Mouse (Mus musculus): ENCODE data around the gene Gm17949. TPM values are rescaled to one million over a fixed set of nuclear protein-coding genes. Genes with fewer than 3 reads are reported as not detected.
A peak's percentile ranks its signal among the peaks of the same experiment; 100 is the strongest.

Gene Gm17949
- polyA plus RNA-seq, 1 experiment from 2014 or later, result 0.24 TPM

DNA sequence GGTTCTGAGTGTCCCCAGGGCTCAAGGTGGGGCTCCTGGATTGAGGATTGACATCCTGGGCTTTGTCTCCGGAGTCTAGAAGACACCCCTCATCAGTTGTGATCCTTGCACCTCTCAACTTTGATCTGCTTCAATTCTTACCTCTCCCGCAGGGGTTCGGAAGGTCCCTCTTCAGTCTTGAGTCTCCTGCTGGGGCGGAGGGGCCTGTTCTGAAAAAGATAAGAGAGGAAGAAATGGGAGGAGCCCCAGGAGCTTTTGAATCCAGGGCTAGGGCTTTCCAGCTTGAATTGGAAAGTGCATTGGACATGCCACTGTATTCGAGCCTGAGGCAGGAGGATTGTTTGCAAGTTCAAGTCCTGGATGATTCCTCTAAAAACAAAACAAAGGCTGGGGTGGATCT, 55.6 kb downstream of the Gm17949 start:
- Histone ChIP-seq H3K4me1 (ENCODE audit: control insufficient read depth, insufficient read depth, low read length) (no peaks in the 10 kb centered on the region), H3K4me3 (ENCODE audit: low read length) (no peak overlapping the region), H3K36me3 (ENCODE audit: control insufficient read depth, insufficient read depth, low read length) (no peaks in the 10 kb centered on the region), H3K9me3 (ENCODE audit: control insufficient read depth, low read length) (no peaks in the 10 kb centered on the region), H3K27ac (ENCODE audit: low read depth, low read length) (no peak overlapping the region), H3K4me2 (replicated peaks; ENCODE audit: low read depth, low read length) (no peak overlapping the region), H3K27me3 (ENCODE audit: control insufficient read depth, insufficient read depth, low read length) (peaks cover 14% of the 10 kb centered on the region), H3K9ac (ENCODE audit: low read depth, low read length) (no peak overlapping the region)
- 73% methylated on average over 5 of the region's 5 CpGs for WGBS
- ATAC-seq (ENCODE audit: low FRiP score, low TSS enrichment), result no peak

DNA sequence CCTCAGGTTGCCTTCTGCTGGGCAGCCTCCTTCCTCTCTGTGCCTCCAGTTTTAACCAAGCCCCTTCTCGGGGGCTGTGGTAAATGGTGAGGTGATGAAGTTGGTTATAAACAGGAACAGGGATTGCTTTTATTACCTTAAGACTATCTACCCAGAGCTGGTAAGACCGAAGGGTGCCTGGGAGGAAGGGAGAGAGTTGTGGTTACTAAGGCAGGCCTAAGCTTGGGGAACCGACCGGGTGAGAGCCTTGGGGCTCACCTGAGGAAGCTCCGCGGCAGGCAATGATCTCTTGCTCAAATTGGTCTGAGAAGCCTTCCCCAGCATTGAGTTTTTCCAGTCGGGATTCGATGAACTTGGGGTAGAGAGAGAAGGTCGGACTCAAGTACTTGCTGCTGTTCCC, 59.0 kb downstream of the Gm17949 start:
- H3K4me1 ChIP-seq (ENCODE audit: control insufficient read depth, insufficient read depth, low read length), result no peaks in the 10 kb centered on the region
- H3K4me3 ChIP-seq (ENCODE audit: low read length), result 0 out of 2 replicates have a peak overlapping the region, but pooled peaks have one; percentile 12
- no peak overlapping the region for H3K27ac ChIP-seq (ENCODE audit: low read depth, low read length)
- H3K9me3 ChIP-seq (ENCODE audit: control insufficient read depth, low read length), result no peaks in the 10 kb centered on the region
- 9% methylated on average over 9 of the region's 9 CpGs for WGBS
- no peaks in the 10 kb centered on the region for H3K36me3 ChIP-seq (ENCODE audit: control insufficient read depth, insufficient read depth, low read length)
- ATAC-seq (ENCODE audit: low FRiP score, low TSS enrichment), result no peak
- no peaks in the 10 kb centered on the region for H3K27me3 ChIP-seq (ENCODE audit: control insufficient read depth, insufficient read depth, low read length)
- peak overlapping the region; percentile 42 for H3K4me2 ChIP-seq (replicated peaks; ENCODE audit: low read depth, low read length)
- H3K9ac ChIP-seq (ENCODE audit: low read depth, low read length), result 0 out of 2 replicates have a peak overlapping the region, but pooled peaks have one; percentile 20

DNA sequence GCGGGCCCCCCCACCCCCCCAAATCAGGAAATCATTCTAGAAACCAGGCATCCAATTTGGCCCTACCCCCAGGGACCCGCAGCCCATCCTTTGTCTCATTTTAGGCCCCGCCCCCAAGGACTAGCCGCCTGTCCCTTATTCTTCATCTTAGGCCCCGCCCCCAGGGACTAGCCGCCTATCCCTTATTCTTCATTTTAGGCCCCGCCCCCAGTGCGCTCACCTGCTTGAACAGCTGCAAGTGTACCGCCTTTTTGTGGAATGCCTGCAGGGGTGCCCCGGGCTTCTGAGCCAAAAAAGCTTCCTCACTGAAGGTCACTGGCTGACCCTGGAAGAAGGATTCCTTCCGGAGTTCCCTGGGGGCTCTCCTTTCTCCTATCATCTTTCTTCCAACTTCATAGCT, 59.4 kb downstream of the Gm17949 start:
- peak; percentile 51; the same call in 1 of the 2 replicates for ATAC-seq (ENCODE audit: low FRiP score, low TSS enrichment)
- Histone ChIP-seq H3K27ac (ENCODE audit: low read depth, low read length) (no peak overlapping the region), H3K4me3 (ENCODE audit: low read length) (0 out of 2 replicates have a peak overlapping the region, but pooled peaks have one; percentile 12), H3K9ac (ENCODE audit: low read depth, low read length) (no peak overlapping the region), H3K4me1 (ENCODE audit: control insufficient read depth, insufficient read depth, low read length) (no peaks in the 10 kb centered on the region), H3K27me3 (ENCODE audit: control insufficient read depth, insufficient read depth, low read length) (no peaks in the 10 kb centered on the region), H3K9me3 (ENCODE audit: control insufficient read depth, low read length) (no peaks in the 10 kb centered on the region), H3K36me3 (ENCODE audit: control insufficient read depth, insufficient read depth, low read length) (no peaks in the 10 kb centered on the region), H3K4me2 (replicated peaks; ENCODE audit: low read depth, low read length) (peak overlapping the region; percentile 42)
- 3% methylated on average over 11 of the region's 11 CpGs for WGBS

Other genes starting within 250 kb of the Gm17949 start
- gene Dus3l, start 246.7 kb upstream of the Gm17949 start, polyA plus RNA-seq (2014; fragmentation: Nextera tagmentation; extraction: Ambion mirVana), result 37.8 and 48.0 TPM in 2 replicates
- gene Prr22, start 241.2 kb upstream of the Gm17949 start, polyA plus RNA-seq (2014; fragmentation: Nextera tagmentation; extraction: Ambion mirVana), result 1.7 and 2.3 TPM in 2 replicates
- 2.3 and 3.9 TPM in 2 replicates for gene Rfx2, start 180.5 kb upstream of the Gm17949 start, polyA plus RNA-seq (2014; fragmentation: Nextera tagmentation; extraction: Ambion mirVana)
- gene Acsbg2, start 137.0 kb upstream of the Gm17949 start, polyA plus RNA-seq (2014; fragmentation: Nextera tagmentation; extraction: Ambion mirVana), result not detected in 2 replicates
- 0.15 and 0.30 TPM in 2 replicates for gene 1700061G19Rik, start 136.0 kb upstream of the Gm17949 start, polyA plus RNA-seq (2014; fragmentation: Nextera tagmentation; extraction: Ambion mirVana)
- gene Mllt1, start 76.1 kb upstream of the Gm17949 start, polyA plus RNA-seq (2014; fragmentation: Nextera tagmentation; extraction: Ambion mirVana), result 35.5 and 35.8 TPM in 2 replicates
- not detected in 2 replicates for gene Acer1, start 29.3 kb upstream of the Gm17949 start, polyA plus RNA-seq (2014; fragmentation: Nextera tagmentation; extraction: Ambion mirVana)
- gene Clpp, start 21.2 kb upstream of the Gm17949 start, polyA plus RNA-seq (2014; fragmentation: Nextera tagmentation; extraction: Ambion mirVana), result 173 and 206 TPM in 2 replicates
- gene Alkbh7, start 14.1 kb upstream of the Gm17949 start, polyA plus RNA-seq (2014; fragmentation: Nextera tagmentation; extraction: Ambion mirVana), result 54.8 and 55.8 TPM in 2 replicates
- 1.4 TPM in 1 of 2 replicates, not detected in the other for gene Pspn, start 11.5 kb upstream of the Gm17949 start, polyA plus RNA-seq (2014; fragmentation: Nextera tagmentation; extraction: Ambion mirVana)
- gene Gtf2f1, start 181 bp upstream of the Gm17949 start, polyA plus RNA-seq (2014; fragmentation: Nextera tagmentation; extraction: Ambion mirVana), result 65.1 and 65.6 TPM in 2 replicates
- gene Khsrp, start 20.1 kb downstream of the Gm17949 start, polyA plus RNA-seq (2014; fragmentation: Nextera tagmentation; extraction: Ambion mirVana), result 46.2 and 65.9 TPM in 2 replicates
- 0.16 TPM in 1 of 2 replicates, not detected in the other for gene Slc25a41, start 30.2 kb downstream of the Gm17949 start, polyA plus RNA-seq (2014; fragmentation: Nextera tagmentation; extraction: Ambion mirVana)
- gene Crb3, start 47.6 kb downstream of the Gm17949 start, polyA plus RNA-seq (2014; fragmentation: Nextera tagmentation; extraction: Ambion mirVana), result 46.4 and 48.7 TPM in 2 replicates
- gene Slc25a23, start 48.4 kb downstream of the Gm17949 start, polyA plus RNA-seq (2014; fragmentation: Nextera tagmentation; extraction: Ambion mirVana), result 12.9 and 13.2 TPM in 2 replicates
- 3.4 and 4.4 TPM in 2 replicates for gene Dennd1c, start 67.0 kb downstream of the Gm17949 start, polyA plus RNA-seq (2014; fragmentation: Nextera tagmentation; extraction: Ambion mirVana)
- gene Tubb4a, start 76.3 kb downstream of the Gm17949 start, polyA plus RNA-seq (2014; fragmentation: Nextera tagmentation; extraction: Ambion mirVana), result 23.3 and 23.8 TPM in 2 replicates
- gene Tnfsf9, start 93.9 kb downstream of the Gm17949 start, polyA plus RNA-seq (2014; fragmentation: Nextera tagmentation; extraction: Ambion mirVana), result 9.8 and 10.1 TPM in 2 replicates
- gene Cd70, start 138.3 kb downstream of the Gm17949 start, polyA plus RNA-seq (2014; fragmentation: Nextera tagmentation; extraction: Ambion mirVana), result not detected in 2 replicates
- gene Tnfsf14, start 182.7 kb downstream of the Gm17949 start, polyA plus RNA-seq (2014; fragmentation: Nextera tagmentation; extraction: Ambion mirVana), result not detected in 2 replicates
- 0.19 and 1.2 TPM in 2 replicates for gene C3, start 216.7 kb downstream of the Gm17949 start, polyA plus RNA-seq (2014; fragmentation: Nextera tagmentation; extraction: Ambion mirVana)
- gene Gpr108, start 237.0 kb downstream of the Gm17949 start, polyA plus RNA-seq (2014; fragmentation: Nextera tagmentation; extraction: Ambion mirVana), result 32.8 and 36.8 TPM in 2 replicates
- 29.7 and 37.1 TPM in 2 replicates for gene Trip10, start 238.0 kb downstream of the Gm17949 start, polyA plus RNA-seq (2014; fragmentation: Nextera tagmentation; extraction: Ambion mirVana)